Mouse (Mus musculus): ENCODE measurements around the gene Fgfr2.
"Not testable (repeated sequence)": the region's sequence is repeated elsewhere in the genome, so short reads cannot be mapped to it uniquely, and the experiment has no call there.

DNA sequence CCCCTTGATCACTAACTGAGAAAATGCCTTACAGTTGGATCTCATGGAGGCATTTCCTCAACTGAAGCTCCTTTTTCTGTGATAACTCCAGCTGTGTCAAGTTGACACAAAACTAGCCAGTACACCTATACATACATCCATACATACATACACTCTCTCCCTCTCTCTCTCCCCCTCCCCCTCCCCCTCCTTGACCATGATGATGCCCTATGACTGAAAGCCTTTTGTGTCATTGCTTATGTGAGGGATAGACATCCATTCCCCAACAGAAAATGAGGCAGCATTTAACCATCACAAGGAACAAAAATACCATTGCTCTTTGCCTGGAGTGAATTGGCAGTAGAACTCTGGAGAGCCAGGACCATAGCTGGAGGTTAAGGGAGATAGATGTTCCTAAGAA lies 2988.7 kb downstream of the Fgfr2 start:
- not testable (repeated sequence) for TF ChIP-seq POLR2A (IDR thresholded peaks at IDR 0.05; ENCODE audit: borderline replicate concordance, extremely low read depth, low read depth, low read length); CTCF (IDR thresholded peaks at IDR 0.05; ENCODE audit: insufficient read depth, low read length)
